Mouse (Mus musculus) lung, adult 2 months (tissue): Measurements from ENCODE around the gene Mras.

ENCODE experiments used
- CTCF ChIP-seq: fragments of 200-500 bp; IDR thresholded peaks from 2 replicates; pipeline ENCODE4 v1.5.1; 2011; ENCODE audit warnings: mild to moderate bottlenecking, low read length, control low read depth; ENCODE audit not compliant: insufficient read depth
- POLR2A ChIP-seq: fragments of 200-500 bp; IDR thresholded peaks from 2 replicates; pipeline ENCODE4 v1.6.1; 2011; ENCODE audit warnings: low read depth, mild to moderate bottlenecking, control low read depth, low read length, borderline replicate concordance; ENCODE audit errors: extremely low read depth

DNA sequence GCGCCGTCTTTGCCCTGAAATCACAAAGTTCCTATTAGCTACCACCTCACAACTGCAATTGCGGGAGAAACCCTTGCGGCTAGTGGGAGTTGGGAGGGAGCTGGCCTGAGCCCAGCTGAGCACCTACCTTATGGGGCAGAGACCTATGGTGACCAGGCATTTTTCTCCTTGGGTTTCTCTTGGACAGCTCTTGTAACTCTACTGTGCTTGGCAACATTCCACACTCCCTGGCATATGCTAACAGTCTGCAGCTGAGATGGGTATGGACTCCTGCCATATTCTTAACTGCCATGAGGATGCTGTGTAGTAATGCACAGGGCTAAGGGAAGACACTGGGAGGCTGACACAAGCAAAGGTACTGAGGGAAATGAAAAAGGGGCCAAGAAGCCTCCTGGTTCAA lies 43.6 kb upstream of the Mras start:
- no peak for TF ChIP-seq POLR2A
- TF ChIP-seq CTCF: no peak
